Mouse (Mus musculus) neural tube, embryonic 14.5 days (tissue): ENCODE results near the gene Ism1. TPM values are rescaled to one million over a fixed set of nuclear protein-coding genes. Genes with fewer than 3 reads are reported as not detected.

Experiments used
- ATAC-seq: fragments of 200-750 bp; cut with Nextera tagmentation; 2 replicates; pipeline ENCODE4 v1.8.0; 2017; ENCODE audit warnings: low read depth, mild to moderate bottlenecking, moderate TSS enrichment, moderate library complexity
- H3K27ac ChIP-seq: fragments of 300-500 bp; sonication (generic); 2 replicates; pipeline ENCODE4 v1.5.1; 2014; ENCODE audit warnings: low read depth, mild to moderate bottlenecking, control low read depth, low read length, moderate library complexity, mixed read lengths
- H3K27me3 ChIP-seq: fragments of 300-500 bp; sonication (generic); 2 replicates; pipeline ENCODE4 v1.6.1; 2014; ENCODE audit warnings: low read length; ENCODE audit not compliant: control insufficient read depth, insufficient read depth
- H3K36me3 ChIP-seq: fragments of 300-500 bp; sonication (generic); 2 replicates; pipeline ENCODE4 v1.6.1; 2014; ENCODE audit warnings: low read length, mixed read lengths; ENCODE audit not compliant: control insufficient read depth, insufficient read depth
- H3K4me1 ChIP-seq: fragments of 300-500 bp; sonication (generic); 2 replicates; pipeline ENCODE4 v1.6.1; 2014; ENCODE audit warnings: low read length; ENCODE audit not compliant: control insufficient read depth, insufficient read depth
- H3K4me2 ChIP-seq: fragments of 300-500 bp; sonication (generic); 2 replicates; pipeline ENCODE4 v1.6.1; 2014; ENCODE audit warnings: mild to moderate bottlenecking, low read depth, low read length, control low read depth
- H3K4me3 ChIP-seq: fragments of 300-500 bp; sonication (generic); 2 replicates; pipeline ENCODE4 v1.5.1; 2014; ENCODE audit warnings: low read depth, low read length, control low read depth, mixed read lengths
- H3K9ac ChIP-seq: fragments of 300-500 bp; sonication (generic); replicated peaks from 2 replicates; pipeline ENCODE4 v1.6.1; 2014; ENCODE audit warnings: low read depth, mild to moderate bottlenecking, control low read depth, low read length, mixed read lengths
- H3K9me3 ChIP-seq: fragments of 300-500 bp; sonication (generic); 2 replicates; pipeline ENCODE4 v1.6.1; 2016; ENCODE audit warnings: low read length; ENCODE audit not compliant: control insufficient read depth
- WGBS: fragments of 180-500 bp; shearing (Covaris S2); extraction: QIAGEN DNeasy Blood & Tissue Kit; methylation state at CpG from one replicate; pipeline ENCODE4 v1.1.7; 2014; 5-methylcytosine and 5-hydroxymethylcytosine counted together
- polyA plus RNA-seq: library from polyadenylated mRNA; unstranded; fragments of >200 nt; fragmentation: Nextera tagmentation; extraction: Ambion mirVana; gene quantifications from 2 replicates; pipeline ENCODE4 v1.2.1, GENCODE M21; 2014

The Ism1 gene
- polyA plus RNA-seq, 1 experiment from 2014 or later, result 1.1 TPM

DNA sequence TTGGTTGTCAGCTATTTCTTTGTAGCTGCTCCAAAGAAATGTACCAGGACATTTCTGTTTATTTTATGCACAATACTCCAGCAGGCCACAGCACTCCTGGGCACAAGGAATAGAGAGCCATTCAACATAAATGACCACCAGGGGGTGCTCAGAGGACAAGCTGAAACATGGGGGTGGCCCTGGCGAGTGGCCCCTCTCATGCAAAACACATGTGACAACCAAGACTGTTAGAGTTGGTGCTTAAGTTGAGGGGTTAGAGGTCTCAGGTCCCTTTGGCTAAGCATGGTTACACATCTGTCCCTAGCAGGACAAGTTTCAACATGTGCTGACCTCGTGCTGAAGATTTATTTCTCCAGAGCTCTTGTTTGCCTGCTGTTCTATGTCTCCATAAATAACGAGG, 100.3 kb downstream of the Ism1 start:
- no peaks in the 10 kb centered on the region for H3K27me3 ChIP-seq
- WGBS, result 55% methylated on average over 3 of the region's 3 CpGs
- no peak for ATAC-seq
- no peak overlapping the region for H3K9ac ChIP-seq
- no peak overlapping the region for H3K4me3 ChIP-seq
- no peaks in the 10 kb centered on the region for H3K4me1 ChIP-seq
- no peaks in the 10 kb centered on the region for H3K36me3 ChIP-seq
- no peak overlapping the region for H3K4me2 ChIP-seq
- no peak overlapping the region for H3K27ac ChIP-seq
- no peaks in the 10 kb centered on the region for H3K9me3 ChIP-seq

DNA sequence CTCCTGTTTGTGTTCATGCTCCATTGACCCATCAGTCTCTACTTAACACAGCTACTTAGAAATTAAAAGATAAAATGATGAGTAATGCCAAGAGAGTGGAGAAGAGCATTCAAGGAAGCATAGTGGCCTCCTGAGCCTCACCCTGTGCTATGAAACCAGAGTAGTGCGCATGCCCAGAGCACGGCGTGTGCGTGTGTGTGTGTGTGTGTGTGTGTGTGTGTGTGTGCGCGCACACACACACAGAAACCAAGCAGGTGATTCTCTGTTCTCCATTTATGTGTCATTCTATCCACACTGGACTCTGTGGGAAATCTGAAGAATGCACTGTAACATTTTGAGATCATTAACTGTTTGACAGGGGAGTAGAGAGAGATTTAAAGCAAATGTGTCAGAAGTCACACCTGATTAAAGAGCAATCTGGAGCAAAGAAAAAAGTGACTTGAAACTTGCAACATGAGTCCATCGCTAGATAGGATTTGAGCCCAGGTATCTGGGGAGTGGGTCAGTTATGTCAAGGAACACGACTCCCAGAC, 105.4 kb downstream of the Ism1 start:
- no peaks in the 10 kb centered on the region for H3K9me3 ChIP-seq
- H3K4me2 ChIP-seq, result no peak overlapping the region
- no peak overlapping the region for H3K9ac ChIP-seq
- WGBS, result 92% methylated on average over 8 of the region's 8 CpGs
- ATAC-seq, result no peak
- H3K4me1 ChIP-seq, result no peaks in the 10 kb centered on the region
- no peak overlapping the region for H3K27ac ChIP-seq
- H3K4me3 ChIP-seq, result no peak overlapping the region
- H3K36me3 ChIP-seq, result no peaks in the 10 kb centered on the region
- no peaks in the 10 kb centered on the region for H3K27me3 ChIP-seq

DNA sequence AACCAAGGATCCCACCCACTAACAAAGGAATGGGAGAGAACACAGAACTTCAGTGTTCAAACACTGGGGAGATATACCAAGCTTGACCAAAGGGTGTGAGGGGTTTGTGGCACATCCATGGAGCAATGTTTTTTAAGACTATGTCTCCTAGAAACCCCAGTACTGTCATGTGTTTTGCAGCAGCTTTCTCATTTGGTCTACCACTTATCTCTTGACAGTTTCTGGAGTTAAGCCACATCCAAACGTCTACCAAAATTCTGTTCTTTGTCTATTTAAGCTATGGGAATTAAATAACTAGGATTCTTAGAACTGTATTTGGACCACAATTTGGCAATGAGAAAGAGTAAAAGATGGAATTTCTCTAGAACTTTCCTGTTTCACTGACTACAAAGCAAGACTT, 106.5 kb downstream of the Ism1 start:
- no peak overlapping the region for H3K9ac ChIP-seq
- ATAC-seq, result no peak
- WGBS, result 87% methylated on average over 1 of the region's 1 CpGs
- no peaks in the 10 kb centered on the region for H3K36me3 ChIP-seq
- H3K4me2 ChIP-seq, result no peak overlapping the region
- no peaks in the 10 kb centered on the region for H3K4me1 ChIP-seq
- H3K4me3 ChIP-seq, result no peak overlapping the region
- H3K9me3 ChIP-seq, result no peaks in the 10 kb centered on the region
- no peaks in the 10 kb centered on the region for H3K27me3 ChIP-seq
- no peak overlapping the region for H3K27ac ChIP-seq

DNA sequence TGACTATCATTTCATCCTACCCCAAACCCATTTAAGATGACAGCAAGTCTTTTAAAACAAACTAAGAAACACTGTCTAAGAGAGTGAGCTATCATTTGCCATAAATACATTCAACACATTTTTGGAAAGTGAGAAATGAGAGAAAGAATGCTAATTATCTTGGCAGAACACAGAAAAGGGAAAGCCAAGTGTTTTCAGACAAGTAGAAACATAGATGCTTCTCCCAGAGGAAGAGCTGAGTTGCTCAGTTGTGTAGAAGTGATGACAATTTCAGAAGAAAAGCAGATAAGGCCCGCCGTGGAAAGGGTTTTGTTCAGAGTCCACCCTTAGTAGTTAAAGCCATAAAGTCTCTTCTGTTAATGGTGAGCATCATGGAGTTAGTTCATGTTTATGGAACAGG, 107.0 kb downstream of the Ism1 start:
- Histone ChIP-seq H3K27ac (no peak overlapping the region), H3K4me3 (no peak overlapping the region), H3K27me3 (no peaks in the 10 kb centered on the region), H3K4me2 (no peak overlapping the region), H3K4me1 (no peaks in the 10 kb centered on the region), H3K9me3 (no peaks in the 10 kb centered on the region), H3K36me3 (no peaks in the 10 kb centered on the region), H3K9ac (no peak overlapping the region)
- no peak for ATAC-seq
- 88% methylated on average over 2 of the region's 2 CpGs for WGBS

DNA sequence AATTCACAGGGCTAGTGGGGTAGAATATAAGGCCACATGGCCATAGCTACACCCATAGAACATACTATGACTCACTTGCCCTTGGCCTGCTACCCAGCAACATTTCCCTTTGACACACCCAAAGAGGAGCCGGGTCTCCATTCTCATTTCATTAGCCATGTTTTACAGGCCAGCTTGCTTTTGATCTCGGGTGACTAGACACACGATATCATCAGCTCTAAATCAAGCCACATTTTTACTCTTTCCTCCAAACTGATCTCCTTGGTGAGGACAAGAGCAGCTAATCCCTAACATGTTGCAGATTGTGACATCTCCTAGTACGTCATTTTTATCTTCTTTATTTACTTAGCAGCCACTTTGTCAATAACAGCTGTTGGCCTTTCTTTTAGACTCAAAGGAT, 110.7 kb downstream of the Ism1 start:
- WGBS, result 81% methylated on average over 4 of the region's 4 CpGs
- Histone ChIP-seq H3K27me3 (no peaks in the 10 kb centered on the region), H3K4me1 (no peaks in the 10 kb centered on the region), H3K9me3 (no peaks in the 10 kb centered on the region), H3K9ac (no peak overlapping the region), H3K4me2 (no peak overlapping the region), H3K4me3 (no peak overlapping the region), H3K27ac (no peak overlapping the region), H3K36me3 (no peaks in the 10 kb centered on the region)
- ATAC-seq, result no peak

DNA sequence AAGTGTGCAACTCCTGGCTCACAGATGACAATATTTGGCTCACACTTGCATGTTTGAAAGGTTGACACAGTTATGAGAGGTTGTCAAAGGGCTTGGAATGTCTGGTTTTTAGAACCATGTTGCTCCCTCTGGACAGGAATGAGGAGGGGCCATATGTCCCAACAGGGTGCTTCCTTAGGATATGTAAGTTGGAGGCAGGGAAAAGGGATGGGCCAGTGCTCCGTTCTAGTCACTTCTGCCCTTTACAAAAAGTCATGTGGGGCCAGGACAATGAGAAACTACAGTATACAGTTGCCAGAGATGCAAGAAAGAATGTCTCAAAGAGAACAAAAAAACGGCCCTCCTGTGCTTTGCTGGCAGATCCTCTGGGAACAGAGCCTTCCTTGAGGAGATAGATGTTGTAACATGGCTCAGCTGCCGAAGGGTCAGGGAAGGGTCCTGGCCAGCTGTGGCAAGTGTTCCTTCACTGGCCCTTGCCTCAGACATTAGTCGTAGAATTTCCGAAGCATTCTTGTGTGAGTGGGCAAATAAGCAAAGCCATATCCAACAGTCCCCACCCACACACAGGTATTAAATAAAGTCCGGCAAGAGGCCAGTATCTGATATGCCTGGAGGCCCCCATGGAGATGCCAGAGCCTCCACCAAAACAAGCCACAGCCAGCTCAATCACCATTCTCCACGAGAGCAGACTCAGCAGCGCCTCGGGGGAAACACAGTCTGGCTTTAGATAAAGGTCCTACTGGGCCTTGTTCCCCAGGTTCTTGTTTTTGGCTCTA, 114.6 kb downstream of the Ism1 start:
- ATAC-seq, result no peak
- 82% methylated on average over 9 of the region's 9 CpGs for WGBS
- no peak overlapping the region for H3K4me3 ChIP-seq
- no peaks in the 10 kb centered on the region for H3K9me3 ChIP-seq
- H3K27ac ChIP-seq, result no peak overlapping the region
- no peak overlapping the region for H3K4me2 ChIP-seq
- no peaks in the 10 kb centered on the region for H3K27me3 ChIP-seq
- no peaks in the 10 kb centered on the region for H3K36me3 ChIP-seq
- H3K4me1 ChIP-seq, result no peaks in the 10 kb centered on the region
- H3K9ac ChIP-seq, result no peak overlapping the region

DNA sequence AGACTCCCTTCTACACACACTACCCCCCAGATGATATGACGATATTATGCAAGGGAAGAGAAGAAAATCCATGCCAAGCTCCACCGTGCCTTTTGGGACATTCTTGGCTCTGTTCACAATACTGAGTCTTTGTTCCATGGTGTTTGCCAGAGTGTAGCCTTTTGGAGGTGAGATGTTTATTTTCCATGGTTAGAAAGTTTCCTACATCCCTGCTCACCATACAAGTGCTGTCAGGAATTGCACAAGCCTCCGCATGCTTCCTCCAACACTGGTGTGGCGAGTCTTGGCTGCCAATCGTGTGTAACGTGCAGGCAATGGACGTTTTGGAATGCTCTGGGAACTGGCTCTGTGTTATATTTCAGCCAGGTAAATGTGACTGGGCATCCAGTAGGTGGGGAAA, 126.1 kb downstream of the Ism1 start:
- no peaks in the 10 kb centered on the region for H3K36me3 ChIP-seq
- no peak overlapping the region for H3K27ac ChIP-seq
- H3K4me2 ChIP-seq, result no peak overlapping the region
- H3K4me3 ChIP-seq, result no peak overlapping the region
- H3K27me3 ChIP-seq, result no peaks in the 10 kb centered on the region
- H3K4me1 ChIP-seq, result no peaks in the 10 kb centered on the region
- H3K9me3 ChIP-seq, result no peaks in the 10 kb centered on the region
- WGBS, result 83% methylated on average over 7 of the region's 7 CpGs
- H3K9ac ChIP-seq, result no peak overlapping the region
- no peak for ATAC-seq

DNA sequence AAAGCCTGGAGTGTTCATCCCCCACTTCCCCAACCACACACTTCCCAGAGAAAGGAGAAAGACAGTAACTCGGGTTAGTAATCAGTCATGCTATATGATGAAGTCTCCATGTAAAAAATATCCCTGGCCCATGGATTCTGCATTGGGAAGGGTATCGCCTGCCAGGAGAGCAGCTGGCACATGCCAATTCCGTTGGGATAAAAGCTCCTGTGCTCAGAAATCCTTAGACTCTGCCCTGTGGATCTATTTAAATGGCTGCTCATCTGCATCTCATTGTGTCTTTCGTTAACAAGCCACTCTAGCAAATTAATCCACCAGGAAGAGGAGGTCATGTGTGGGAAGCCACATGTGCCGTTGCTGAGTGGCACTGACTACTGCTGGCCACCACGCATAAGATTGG, 129.9 kb downstream of the Ism1 start:
- H3K4me3 ChIP-seq, result no peak overlapping the region
- H3K27me3 ChIP-seq, result no peaks in the 10 kb centered on the region
- H3K36me3 ChIP-seq, result no peaks in the 10 kb centered on the region
- H3K9me3 ChIP-seq, result no peaks in the 10 kb centered on the region
- no peak overlapping the region for H3K9ac ChIP-seq
- no peak overlapping the region for H3K27ac ChIP-seq
- no peak overlapping the region for H3K4me2 ChIP-seq
- ATAC-seq, result no peak
- H3K4me1 ChIP-seq, result no peaks in the 10 kb centered on the region
- WGBS, result 70% methylated on average over 6 of the region's 6 CpGs
